Mouse (Mus musculus) left cerebral cortex, adult 11 months (tissue): ENCODE measurements around the gene Ints3.
"Not testable (repeated sequence)": the region's sequence is repeated elsewhere in the genome, so short reads cannot be mapped to it uniquely, and the experiment has no call there.

ENCODE experiments used
- DNase-seq: peaks from one replicate; pipeline ENCODE4 v3.0.0; 2022; ENCODE audit warnings: low spot score

Gene Ints3

GRCm38 (mm10) chr3:90357959-90358358 is 75.5 kb downstream of the Ints3 start:
- no peak for DNase-seq

GRCm38 (mm10) chr3:90347847-90348246 is 85.6 kb downstream of the Ints3 start:
- DNase-seq: no peak

DNA sequence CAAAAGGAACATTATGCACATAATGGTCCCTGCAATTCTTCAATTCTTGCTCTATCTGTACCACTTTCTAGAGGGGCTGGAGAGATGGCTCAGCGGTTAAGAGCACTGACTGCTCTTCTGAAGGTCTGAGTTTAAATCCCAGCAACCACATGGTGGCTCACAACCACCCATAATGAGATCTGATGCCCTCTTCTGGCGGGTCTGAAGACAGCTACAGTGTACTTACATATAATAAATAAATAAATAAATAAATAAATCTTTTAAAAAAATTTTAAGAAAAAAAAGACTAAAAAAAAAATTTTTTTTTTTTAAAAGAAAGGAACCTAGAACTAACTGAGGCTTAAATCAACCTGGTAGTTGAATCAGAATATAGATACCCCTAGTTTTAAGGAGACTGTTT is 90.6 kb downstream of the Ints3 start:
- DNase-seq: not testable (repeated sequence)
